Mouse (Mus musculus): Measurements from ENCODE around the gene Gucy2g.

DNA sequence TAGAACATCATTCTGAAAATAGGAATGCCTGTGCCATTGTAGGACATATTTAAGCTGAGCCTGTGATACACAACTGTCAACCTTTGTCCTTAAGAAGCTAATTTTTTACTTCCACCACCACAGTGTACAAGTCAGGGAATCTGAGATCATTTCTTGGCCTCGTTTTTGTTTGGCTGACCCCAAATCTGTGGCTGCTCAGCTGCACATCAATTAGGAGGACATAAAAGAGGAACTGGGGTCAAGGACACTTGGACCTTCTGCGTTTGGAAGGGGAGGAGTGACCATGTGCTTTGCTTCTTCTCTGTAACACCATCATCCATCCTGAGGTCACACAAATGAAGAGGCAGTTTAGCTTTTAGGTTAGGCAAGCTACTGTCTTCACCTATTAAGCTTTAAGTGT lies 5.0 kb downstream of the Gucy2g start:
- TF ChIP-seq MAX (IDR thresholded peaks at IDR 0.05; ENCODE audit: low read length) (no peak), JUND (conservative IDR thresholded peaks at IDR 0.05; ENCODE audit: low read depth, low read length) (no peak), CTCF (conservative IDR thresholded peaks at IDR 0.05 in 1 of 2, IDR thresholded peaks at IDR 0.05 in 1 of 2; ENCODE audit: low read depth in 2 of 2, low read length in 2 of 2) (no peak), ZNF384 (IDR thresholded peaks at IDR 0.05; ENCODE audit: low read depth, low read length) (no peak), MYC (IDR thresholded peaks at IDR 0.05; ENCODE audit: low read depth, low read length) (no peak), ZC3H11A (IDR thresholded peaks at IDR 0.05; ENCODE audit: low read depth, low read length) (no peak), TBP (conservative IDR thresholded peaks at IDR 0.05; ENCODE audit: low read depth, low read length) (no peak), POLR2A (IDR thresholded peaks at IDR 0.05; ENCODE audit: low read depth, low read length) (no peak), EP300 (IDR thresholded peaks at IDR 0.05; ENCODE audit: low read length) (no peak), TCF12 (IDR thresholded peaks at IDR 0.05; ENCODE audit: low read depth, low read length) (no peak)

Measured in CH12.LX (cell line).